Mouse (Mus musculus): ENCODE measurements at regions not wholly inside any gene's neighbourhood (a gene's known extent, or its start where the extent isn't known, plus 50 kb on each side); places are given as distances from the start of the nearest gene placed in this dataset.
A peak's percentile ranks its signal among the peaks of the same experiment; 100 is the strongest.
"Not testable (repeated sequence)": the region's sequence is repeated elsewhere in the genome, so short reads cannot be mapped to it uniquely, and the experiment has no call there.

DNA sequence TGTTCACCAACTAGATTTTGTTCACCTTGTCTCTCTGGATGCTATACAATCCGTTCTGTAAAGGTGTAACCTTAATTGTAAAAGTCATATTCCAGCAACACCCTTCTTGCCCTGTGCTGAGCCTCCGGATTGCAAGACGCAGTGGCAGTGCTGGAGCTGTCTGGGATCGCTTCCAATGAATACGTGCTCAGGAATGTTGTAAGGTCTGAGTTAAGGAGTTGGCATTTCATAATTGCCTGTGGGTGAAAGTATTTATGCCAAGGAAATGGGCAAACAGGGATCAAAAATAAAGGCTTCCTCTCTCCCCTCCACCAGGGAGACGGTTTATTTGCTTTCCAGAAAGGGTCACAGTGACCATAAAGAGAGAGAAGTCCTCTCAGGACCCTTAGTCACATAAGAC, 93.3 kb downstream of the Apob start:
- DNase-seq (ENCODE audit: low spot score in 2 of 2) = no peak

DNA sequence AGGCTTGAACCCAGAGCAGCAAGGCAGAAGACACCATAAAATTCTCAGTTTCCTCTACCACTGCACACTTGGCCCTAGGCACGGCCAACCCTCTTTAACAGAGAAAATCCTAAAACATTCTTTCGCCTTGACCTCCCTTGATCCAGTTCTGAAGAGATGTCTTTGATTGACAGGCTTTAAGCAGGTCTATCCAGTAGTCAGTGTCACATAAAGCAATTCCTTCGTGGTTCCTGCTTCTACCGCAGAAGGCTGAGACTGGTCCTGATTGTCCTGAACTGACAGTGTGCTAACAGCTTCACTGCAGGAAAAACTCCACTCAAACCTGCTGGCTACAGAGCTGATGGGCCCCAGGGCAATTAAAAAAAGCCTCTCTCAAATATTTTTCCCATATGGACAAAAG, 93.8 kb downstream of the Apob start:
- DNase-seq (ENCODE audit: low spot score in 2 of 2) = no peak

DNA sequence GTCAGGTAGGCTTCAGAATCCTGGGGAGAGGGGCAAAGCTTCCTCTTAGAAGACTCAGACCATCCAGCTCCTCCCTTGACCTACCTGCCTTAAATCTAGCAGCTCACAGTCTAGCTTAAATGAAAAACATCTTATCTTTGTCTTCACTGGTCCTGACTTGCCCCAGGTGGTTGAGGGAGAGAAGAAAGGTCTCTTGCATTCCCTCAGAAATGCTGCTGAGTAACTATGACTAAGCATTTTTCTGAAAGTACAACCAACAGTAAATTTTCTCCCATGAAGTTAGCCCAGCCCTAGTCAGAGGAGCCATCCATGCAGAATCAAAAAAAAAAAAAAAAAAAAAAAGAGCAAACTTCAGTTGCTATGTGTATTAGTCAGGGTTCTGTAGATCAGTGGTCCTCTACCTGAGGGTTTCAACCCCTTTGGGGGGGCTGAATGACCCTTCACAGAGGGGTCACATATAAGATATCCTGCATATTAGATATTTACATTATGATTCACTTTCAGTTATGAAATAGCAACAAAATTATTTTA, 98.6 kb downstream of the Apob start:
- DNase-seq (ENCODE audit: low spot score in 2 of 2) = no peak

DNA sequence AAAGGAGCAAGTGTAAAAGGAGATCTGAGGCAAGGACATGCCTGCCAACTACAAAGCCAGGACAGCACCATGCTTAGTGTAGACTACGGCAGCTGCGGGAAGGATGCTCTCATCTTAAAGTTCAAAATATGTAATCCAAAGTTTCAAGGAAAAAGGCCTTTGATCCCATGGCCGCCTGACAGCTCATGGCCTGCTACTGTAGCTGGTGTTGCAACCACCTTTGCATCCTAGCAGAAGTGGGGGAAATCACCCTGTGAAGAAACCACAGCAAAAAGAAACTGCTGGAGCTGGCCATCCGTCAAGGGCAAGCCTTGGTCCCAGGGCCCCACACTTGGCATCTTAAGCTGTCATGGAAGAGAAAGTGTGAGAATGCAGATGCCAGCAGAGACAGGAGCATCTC, 99.9 kb downstream of the Apob start:
- DNase-seq (ENCODE audit: low spot score in 2 of 2) = peak in 1 of 2 experiments; percentile 3

DNA sequence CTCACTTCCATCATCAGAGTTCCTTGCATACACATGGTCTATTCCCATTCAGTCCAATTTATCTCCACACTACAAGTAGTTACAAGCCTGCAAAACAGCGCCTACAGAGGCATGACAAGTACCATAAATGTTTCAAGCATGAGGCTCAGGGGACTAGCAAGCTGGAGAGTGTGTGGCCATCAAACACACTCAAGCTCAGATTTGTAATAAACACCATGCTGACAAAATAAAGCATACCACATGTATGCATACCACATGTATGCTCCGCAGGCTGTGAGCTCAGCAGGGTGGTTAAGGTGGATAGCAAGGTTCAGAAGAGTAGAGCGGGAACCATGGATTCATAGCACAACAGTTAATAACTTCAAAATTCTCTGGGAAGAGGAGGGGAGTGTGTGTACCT, 100.6 kb downstream of the Apob start:
- DNase-seq (ENCODE audit: low spot score in 2 of 2) = no peak

DNA sequence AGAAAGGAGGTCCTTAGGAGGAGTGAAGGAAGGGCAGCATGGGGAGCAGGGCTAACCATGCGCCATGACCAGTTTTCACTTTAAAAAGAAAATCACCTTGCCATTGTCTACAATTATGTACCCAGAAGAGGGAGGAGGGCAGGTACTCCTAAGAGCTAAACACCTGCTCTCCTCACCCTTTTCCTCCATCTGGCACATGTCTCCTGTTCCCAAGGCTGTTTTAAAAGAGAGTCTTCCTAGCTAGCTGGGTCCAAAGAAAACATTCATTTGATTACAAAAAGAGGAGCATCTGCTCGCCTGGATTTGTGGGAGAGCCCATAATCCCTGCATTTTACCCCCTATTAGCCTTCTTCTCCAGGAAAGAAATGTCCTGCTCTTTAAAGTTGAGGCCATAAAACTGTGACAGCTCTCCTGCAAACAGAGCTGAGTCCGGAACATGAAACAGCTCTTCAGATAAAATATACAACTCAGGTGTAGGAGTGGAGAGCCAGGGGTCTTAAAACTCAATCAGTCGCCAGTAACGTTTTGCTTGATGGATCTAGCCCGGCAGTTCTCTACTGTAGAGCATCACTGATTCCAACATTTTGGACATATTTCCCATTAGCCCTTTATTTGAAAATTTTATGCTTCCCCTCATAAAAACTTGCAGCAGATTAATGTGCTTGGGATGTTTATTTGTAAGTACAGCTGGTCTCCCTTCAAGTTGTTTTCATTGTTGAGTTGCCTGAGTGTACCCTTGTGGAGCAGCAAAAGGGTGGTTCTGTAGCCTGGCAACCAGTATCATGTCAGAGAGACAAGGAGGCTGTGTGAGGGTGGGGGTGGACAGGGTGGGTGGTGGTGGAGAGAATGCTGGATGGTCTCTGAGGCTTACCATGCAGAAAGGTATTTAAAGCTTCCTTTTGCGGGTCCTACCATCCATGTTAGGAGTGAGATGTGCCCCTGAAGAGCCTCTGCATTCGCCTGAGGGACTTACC, 105.5 kb downstream of the Apob start:
- DNase-seq (ENCODE audit: low spot score in 2 of 2) = no peak

DNA sequence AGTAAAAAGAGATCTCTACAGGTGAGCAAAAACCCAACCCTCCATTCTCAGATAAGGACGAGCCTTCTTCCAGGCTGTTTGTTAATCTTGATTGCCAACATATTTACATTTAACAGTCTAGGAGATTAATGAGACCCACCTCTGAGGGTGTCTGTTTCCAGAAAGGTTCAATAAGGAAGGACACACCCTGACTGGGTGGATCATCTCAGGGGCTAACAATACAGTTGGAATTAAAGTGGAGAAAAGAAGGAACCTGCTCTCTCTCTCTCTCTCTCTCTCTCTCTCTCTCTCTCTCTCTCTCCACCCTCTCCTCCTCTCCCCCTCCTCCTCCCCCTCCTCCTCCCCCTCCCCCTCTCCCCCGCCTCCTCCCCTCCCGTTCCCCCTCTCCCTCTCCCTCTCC, 110.5 kb downstream of the Apob start:
- no peak for DNase-seq (ENCODE audit: low spot score in 2 of 2)

DNA sequence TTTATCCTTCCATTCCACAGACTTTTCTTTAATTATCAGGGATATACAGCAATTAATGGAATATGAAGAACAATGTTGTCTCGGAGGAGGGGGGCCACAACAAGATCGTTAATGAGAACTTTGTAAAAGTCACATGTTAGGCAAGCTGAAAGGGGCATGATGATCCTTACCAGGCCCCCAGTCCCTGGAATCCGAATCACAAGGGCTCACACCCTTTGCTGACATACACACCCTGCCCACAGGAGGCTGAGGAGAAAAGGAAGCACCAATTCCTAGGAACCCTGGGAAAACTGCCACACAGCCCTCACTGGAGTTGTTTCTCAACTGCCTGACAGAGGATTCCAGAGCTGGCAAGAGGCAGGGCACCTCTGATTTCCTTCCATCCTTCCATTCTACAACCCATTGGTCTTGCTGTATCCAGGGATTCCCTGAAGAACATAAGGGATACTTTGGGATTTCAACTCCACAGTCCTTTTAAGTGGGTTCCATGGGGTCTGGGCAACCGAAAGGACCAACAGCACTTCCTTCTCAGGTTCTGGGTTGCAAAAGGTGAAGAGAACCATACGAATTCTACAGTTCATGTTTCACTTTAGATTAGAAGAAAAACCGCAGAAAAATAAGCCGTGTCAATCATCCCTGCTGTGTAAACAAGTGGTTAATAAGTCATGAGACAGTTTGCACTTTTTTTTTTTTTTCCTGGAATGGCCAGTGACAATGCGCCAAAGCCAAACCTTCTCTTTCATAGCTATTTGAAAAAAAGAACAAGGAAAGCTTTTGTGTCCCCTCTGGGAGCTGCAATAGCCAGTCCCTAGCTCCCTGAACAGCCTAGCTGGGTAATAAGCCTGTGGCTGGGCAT, 112.2 kb downstream of the Apob start:
- DNase-seq (ENCODE audit: low spot score in 2 of 2) = no peak

DNA sequence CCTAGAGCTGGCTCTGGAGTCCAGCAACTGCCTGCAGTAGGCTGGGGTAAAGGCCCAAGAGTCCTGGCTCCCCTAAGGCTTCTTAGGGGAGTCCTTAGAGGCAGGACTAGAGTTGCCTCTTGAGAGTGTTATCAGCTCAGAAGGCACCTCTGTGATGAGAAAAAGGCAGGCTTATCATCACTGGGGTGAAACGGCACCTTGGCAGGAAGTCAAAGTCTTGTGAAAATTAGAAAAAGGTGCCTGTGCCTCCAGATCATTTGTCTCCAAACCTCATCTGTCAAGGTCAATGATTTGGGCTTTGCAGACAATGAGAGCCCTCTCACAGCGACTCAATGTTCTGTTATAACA, 112.8 kb downstream of the Apob start:
- DNase-seq (ENCODE audit: low spot score in 2 of 2) = no peak

DNA sequence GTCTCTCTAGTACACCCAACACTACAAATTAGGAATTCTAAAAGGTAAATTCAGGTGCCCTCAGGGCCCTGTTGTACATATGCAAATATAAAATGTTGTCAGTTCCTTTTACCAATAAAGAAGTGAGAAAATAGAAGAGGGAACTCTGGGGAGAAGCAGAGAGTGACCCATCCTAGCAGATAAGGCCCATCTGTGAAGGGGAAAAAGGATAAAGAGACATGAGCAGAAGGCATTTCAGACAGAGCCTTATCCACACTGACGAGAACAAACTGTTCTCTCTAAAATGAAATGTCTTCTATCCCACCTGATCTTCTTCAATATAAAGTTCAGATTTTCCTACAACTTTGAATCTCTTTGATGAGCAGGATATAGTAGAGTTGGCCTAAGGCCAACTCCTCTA, 114.5 kb upstream of the Ldah start:
- DNase-seq (ENCODE audit: low spot score in 2 of 2) = no peak

DNA sequence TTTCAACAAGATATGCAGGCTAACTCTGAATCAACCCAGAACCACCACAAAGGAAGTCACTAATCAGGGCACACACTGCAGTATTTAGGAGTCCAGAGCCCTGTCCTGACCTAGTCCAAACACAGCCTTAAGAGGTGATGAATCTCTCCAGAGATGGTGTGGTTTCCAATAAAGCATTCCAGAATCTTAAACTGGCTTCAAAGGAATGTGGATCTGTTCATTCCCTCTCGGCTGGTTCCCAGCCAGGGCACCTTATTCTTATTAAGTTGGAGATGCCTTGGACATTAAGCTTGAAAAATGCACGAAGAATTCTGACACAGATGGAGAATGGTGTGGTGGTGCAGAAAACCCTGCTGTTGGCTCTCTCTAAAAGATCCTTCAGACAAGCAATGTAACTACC, 112.0 kb upstream of the Ldah start:
- DNase-seq (ENCODE audit: low spot score in 2 of 2) = no peak

DNA sequence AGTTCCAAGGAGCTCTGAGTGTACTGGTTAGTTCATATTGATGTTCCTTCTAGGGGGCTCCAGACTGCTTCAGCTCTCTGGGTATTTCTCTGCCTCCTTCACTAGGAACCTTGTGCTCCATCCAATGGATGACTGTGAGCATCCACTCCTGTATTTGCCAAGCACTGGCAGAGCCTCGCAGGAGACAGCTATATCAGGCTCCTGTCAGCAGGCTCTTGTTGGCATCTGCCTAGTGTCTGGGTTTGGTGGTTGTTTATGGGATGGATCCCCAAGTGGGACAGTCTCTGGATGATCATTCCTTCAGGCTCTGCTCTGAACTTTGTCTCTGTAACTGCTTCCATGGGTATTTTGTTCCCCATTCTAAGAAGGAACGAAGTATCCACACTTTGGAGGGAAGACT, 109.5 kb upstream of the Ldah start:
- DNase-seq (ENCODE audit: low spot score in 2 of 2) = not testable (repeated sequence)

DNA sequence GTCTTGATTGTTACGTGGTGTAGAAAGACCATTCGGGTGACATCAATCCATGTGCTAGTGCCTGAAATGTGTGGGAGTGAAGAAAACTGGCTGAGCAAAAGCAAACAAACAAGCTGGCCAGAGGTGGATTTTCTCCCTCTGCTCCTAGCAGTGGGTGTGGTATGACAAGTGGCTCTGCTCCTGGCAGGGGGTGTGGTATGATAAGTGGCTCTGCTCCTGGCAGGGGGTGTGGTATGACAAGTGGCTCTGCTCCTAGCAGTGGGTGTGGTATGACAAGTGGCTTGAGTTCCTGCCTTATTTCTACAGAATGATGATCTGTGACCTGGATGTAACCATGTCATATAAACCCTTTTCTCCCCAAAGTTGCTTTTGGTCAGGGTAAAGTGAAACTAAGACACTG, 108.8 kb upstream of the Ldah start:
- DNase-seq (ENCODE audit: low spot score in 2 of 2) = no peak

DNA sequence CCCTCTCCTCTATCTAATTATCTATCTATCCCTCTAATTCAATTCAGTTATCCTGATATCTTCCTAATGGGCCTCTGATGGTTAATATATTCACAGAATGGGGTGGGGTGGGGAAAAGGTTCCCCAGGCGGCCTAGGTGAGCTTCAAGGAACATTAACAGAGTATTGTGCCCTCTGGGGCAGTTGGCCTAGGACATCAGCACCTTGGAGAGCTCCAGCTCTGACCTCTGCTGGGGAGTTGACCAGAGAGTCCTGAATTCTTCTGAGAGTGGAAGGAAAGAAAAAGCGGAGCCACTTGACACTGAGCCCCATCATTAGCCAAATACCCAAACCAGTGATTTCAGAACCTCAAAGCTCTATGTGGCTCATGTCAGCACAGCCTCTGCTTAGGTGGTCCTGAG, 108.1 kb upstream of the Ldah start:
- peak in 1 of 2 experiments; percentile 6 for DNase-seq (ENCODE audit: low spot score in 2 of 2)

DNA sequence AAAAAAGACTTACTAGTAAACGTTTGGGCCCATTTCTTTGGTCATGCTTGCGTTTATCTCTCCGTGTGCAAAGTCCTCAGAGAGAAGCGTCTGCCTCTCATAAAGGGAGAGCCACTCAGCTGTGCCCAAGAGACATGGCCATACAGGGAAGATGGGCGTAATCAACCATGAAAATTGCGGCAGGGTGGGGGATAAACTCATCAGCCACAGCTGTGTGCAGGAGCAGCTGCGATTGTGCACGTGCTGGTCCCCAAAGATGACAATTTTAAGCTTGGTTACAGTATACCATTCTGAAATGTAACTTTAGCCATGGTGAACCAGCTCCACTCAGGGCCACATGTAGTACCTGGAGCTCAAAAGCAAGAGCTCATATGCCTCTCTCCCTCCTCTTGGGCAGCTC, 106.1 kb upstream of the Ldah start:
- DNase-seq (ENCODE audit: low spot score in 2 of 2) = no peak

DNA sequence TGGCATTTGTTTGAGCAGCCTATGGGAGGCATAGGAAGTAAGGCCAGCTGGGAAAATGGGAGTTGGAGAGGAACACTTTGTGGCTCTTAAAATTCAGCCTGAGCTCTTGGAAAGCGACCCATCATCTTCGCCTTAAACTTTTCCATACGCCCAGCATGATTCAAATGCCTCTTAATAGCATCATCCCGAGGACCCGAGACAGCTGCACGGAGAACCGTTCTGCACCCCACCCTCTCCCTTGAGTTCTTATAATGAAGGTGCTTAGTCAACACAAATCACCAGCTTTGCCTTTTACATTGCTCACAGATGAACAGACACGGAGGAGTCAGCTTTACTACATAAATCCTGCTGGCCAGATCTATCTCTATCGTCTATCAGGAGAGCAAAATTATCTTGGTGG, 104.6 kb upstream of the Ldah start:
- DNase-seq (ENCODE audit: low spot score in 2 of 2) = no peak

DNA sequence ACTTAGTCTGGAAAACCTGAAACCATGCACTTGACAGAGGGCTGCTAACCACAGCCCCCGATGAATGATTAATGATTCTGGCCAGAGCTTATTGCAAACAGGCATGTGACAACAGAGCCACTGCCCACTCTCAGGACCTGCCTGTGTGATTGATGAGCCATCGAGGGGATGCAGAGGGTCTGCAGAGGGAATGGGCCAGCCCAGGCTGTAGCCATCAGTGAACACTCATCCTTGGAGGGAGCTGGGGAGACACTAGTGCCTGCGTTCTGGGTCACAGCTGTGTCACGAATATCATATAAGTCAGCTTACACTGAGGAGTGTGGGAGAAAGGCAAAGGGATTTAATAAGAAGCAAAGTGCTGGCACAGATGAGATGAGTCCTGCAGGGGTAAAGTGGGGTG, 100.8 kb upstream of the Ldah start:
- no peak for DNase-seq (ENCODE audit: low spot score in 2 of 2)

DNA sequence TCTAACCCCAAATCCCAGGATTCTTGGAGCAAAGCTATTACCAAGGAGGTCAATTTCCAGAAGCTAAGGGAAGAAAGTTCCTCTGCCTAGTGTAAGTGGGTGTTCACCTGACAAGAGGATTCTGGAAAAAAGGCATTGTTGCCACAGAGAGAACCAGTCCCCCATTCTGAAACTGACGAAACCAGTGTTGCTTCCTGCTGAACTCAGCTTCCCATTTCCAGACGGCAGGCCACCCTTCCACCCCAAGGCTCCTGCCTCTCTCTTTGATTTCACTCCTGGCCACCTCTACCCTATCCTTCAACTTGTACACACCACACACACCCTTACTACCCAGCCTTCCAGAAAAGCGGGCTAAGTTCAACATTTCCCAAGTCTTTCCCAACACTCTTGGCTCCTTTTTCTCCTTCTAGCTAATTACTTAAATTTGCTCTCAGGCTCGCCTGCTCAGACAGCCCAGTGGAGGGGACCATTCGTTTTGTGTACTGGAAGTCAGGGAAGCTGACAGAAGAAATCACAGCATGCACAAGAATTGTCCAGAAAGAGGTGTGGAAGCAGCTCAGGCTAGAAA, 98.6 kb upstream of the Ldah start:
- DNase-seq (ENCODE audit: low spot score in 2 of 2) = no peak

DNA sequence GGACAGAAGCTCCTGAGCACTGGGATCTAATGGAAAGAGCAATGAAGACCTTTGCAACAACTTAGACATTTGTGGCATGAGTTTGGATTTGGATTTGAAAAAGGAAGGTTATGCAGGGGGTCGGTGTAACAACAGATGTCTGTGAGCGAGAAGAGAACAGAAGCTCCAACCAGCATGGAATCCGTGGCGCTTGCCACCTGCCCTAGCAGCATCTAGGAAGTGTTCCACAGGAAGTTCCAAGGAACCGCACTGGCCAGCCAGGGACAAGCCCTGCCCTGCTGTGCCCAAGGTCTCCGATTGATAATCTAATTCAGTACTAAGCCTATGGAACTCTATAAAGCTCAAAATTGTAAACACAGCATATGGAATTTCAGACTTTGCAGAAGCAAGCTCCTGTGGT, 98.0 kb upstream of the Ldah start:
- no peak for DNase-seq (ENCODE audit: low spot score in 2 of 2)

DNA sequence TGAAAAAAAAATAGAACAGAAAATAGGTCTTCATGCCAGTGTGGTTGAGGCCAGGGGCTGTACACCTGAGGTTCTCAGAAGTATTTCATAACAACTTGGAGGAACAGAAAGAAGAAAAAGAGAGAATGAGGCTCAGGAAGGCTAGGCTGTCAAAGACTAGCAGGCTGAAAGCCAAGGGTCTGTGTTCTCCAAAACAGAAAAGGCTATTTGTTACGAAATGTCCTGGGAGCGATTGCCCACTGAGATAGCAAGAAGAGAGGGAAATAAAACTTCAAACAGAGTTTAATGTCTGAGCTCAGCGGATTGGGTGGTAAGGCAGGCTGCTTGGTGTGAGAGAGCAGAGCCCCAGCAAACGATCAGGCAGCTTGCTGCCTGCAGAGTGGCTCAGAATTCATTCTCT, 97.6 kb upstream of the Ldah start:
- DNase-seq (ENCODE audit: low spot score in 2 of 2) = no peak

DNA sequence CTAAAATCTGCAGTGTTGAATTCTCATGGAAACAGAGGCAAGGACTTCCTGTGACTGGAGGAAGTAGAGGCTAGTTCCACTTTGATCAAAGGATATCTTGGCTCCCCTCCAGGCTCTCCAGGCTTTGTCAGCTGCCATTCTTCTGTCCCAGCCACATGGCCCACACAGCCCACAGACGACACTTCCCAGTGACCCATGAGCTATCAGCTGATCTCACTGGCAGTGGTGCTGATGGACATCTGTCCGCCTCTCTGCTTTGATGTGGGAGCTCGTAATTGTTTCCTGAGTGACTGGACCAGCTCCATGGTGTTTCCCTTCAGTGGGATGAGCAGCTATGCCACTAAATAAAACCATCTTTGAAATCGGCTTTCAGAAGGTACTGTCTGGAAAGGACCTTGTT, 96.4 kb upstream of the Ldah start:
- DNase-seq (ENCODE audit: low spot score in 2 of 2) = no peak

DNA sequence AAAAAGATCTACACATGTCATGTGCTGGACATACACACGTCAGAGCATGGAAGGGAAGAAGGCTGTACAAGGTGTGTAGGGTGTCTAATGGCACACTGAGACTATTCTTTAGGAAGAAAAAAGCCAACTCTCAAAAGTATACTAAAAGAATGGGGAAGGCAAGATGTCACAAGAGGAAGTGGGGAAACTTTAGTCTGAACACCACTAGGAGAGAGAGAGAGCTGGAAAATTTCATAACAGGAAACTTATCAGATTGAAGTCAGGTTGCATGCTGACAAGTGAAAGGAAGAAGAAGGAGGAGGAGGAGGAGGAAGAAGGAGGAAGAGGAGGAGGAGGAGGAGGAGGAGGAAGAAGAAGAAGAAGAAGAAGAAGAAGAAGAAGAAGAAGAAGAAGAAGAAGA, 52.3 kb upstream of the Ldah start:
- DNase-seq (ENCODE audit: low spot score in 2 of 2) = no peak

Measured in adrenal gland, adult 18-20 months (tissue).